Mouse (Mus musculus) heart, postnatal 0 days (tissue): ENCODE measurements at regions not wholly inside any gene's neighbourhood (a gene's known extent, or its start where the extent isn't known, plus 50 kb on each side); places are given as distances from the start of the nearest gene placed in this dataset.

ENCODE experiments used
- ATAC-seq: fragments of 200-750 bp; cut with Nextera tagmentation; 2 replicates; pipeline ENCODE4 v1.8.0; 2017; ENCODE audit warnings: low read depth, moderate number of reproducible peaks, moderate library complexity; ENCODE audit not compliant: insufficient read depth
- DNase-seq: peaks from one replicate; pipeline ENCODE4 v3.0.0-alpha.2; 2016; ENCODE audit warnings: low spot score
- H3K27ac ChIP-seq: fragments of 300-500 bp; sonication (generic); 2 replicates; pipeline ENCODE4 v1.5.1; 2014; ENCODE audit warnings: low read depth, mild to moderate bottlenecking
- H3K27me3 ChIP-seq: fragments of 300-500 bp; sonication (generic); 2 replicates; pipeline ENCODE4 v1.6.1; 2014; ENCODE audit warnings: low read length, mixed read lengths; ENCODE audit not compliant: control insufficient read depth, insufficient read depth
- H3K36me3 ChIP-seq: fragments of 300-500 bp; sonication (generic); replicated peaks from 2 replicates; pipeline ENCODE4 v1.6.1; 2014; ENCODE audit warnings: low read length, mixed read lengths; ENCODE audit not compliant: control insufficient read depth, insufficient read depth
- H3K4me1 ChIP-seq: fragments of 300-500 bp; sonication (generic); 2 replicates; pipeline ENCODE4 v1.6.1; 2014; ENCODE audit warnings: antibody characterized with exemption; ENCODE audit not compliant: control insufficient read depth, insufficient read depth
- H3K4me2 ChIP-seq: fragments of 300-500 bp; sonication (generic); 2 replicates; pipeline ENCODE4 v1.6.1; 2014; ENCODE audit warnings: low read depth, mild to moderate bottlenecking, low read length, moderate library complexity
- H3K4me3 ChIP-seq: fragments of 300-500 bp; sonication (generic); 2 replicates; pipeline ENCODE4 v1.5.1; 2014; ENCODE audit warnings: low read depth, low read length
- H3K9ac ChIP-seq: fragments of 300-500 bp; sonication (generic); replicated peaks from 2 replicates; pipeline ENCODE4 v1.6.1; 2014; ENCODE audit warnings: low read depth, low read length, mixed read lengths
- H3K9me3 ChIP-seq: fragments of 300-500 bp; sonication (generic); replicated peaks from 2 replicates; pipeline ENCODE4 v1.6.1; 2016; ENCODE audit warnings: low read length; ENCODE audit not compliant: control insufficient read depth
- CTCF ChIP-seq: IDR thresholded peaks from 2 replicates; pipeline ENCODE4 v1.5.1; 2016; ENCODE audit warnings: antibody characterized with exemption, control low read depth, low read depth
- EP300 ChIP-seq: IDR thresholded peaks from 2 replicates; pipeline ENCODE4 v1.6.1; 2016; ENCODE audit warnings: antibody characterized with exemption, low read depth
- WGBS: fragments of 180-500 bp; shearing (Covaris S2); extraction: QIAGEN DNeasy Blood & Tissue Kit; methylation state at CpG from one replicate; pipeline ENCODE4 v1.1.7; 2014; 5-methylcytosine and 5-hydroxymethylcytosine counted together

DNA sequence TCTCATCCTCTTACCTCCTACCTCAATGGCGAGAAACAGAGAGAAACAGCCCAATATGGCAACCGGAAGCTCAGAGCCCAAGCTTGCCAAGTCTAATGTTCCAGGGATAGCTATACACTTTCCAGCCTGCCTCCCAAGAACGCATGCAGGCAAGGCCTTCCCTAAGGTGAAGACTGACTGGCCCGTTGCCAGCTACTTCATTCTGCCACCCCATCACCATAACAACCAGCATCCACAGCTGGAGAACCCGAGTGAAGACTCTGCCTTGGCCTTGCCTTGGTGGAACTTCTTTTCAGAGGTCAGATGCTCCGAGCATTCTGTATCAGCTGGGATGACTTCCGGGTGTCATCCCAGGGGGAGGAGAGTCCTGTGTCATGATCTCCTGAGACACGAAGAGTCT, 130.6 kb downstream of the Vrk1 start:
- WGBS: 66% methylated on average over 8 of the region's 8 CpGs
- H3K9ac ChIP-seq: no peak overlapping the region
- no peaks in the 10 kb centered on the region for H3K9me3 ChIP-seq
- DNase-seq (no peak), ATAC-seq (no peak)
- no peaks in the 10 kb centered on the region for H3K27me3 ChIP-seq
- H3K4me3 ChIP-seq: no peak overlapping the region
- H3K27ac ChIP-seq: no peak overlapping the region
- H3K36me3 ChIP-seq: no peaks in the 10 kb centered on the region
- H3K4me1 ChIP-seq: no peaks in the 10 kb centered on the region
- H3K4me2 ChIP-seq: no peak overlapping the region
- TF ChIP-seq CTCF: no peak
- TF ChIP-seq EP300: no peak

GRCm38 (mm10) chr12:106143548-106143947, 133.5 kb downstream of the Vrk1 start:
- ATAC-seq: no peak
- Histone ChIP-seq H3K36me3 (no peaks in the 10 kb centered on the region), H3K9ac (no peak overlapping the region), H3K4me3 (no peak overlapping the region), H3K4me1 (no peaks in the 10 kb centered on the region), H3K9me3 (no peaks in the 10 kb centered on the region), H3K4me2 (no peak overlapping the region), H3K27me3 (no peaks in the 10 kb centered on the region), H3K27ac (no peak overlapping the region)
- WGBS: 63% methylated on average over 3 of the region's 3 CpGs
- TF ChIP-seq EP300: no peak
- TF ChIP-seq CTCF: no peak
- no peak for DNase-seq

DNA sequence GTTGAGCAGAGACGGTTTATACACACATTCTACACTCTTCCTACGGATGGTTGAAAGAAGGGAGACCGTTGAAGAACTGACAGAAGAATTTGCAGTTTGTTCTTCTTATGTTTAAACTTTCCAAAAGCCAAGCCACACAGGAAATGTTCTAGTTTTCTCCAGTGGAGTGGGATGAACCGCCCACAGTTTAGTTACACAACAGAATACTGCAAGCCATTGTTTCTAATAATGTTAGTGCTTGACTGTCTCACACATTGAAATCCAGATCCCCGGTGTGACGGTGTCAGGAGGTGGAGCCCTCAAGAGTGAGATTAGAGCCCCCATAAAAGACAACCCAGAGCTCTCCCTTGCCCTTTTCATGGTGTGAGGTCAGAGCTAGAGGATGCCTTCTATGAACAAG, 146.8 kb downstream of the Vrk1 start:
- Histone ChIP-seq H3K4me3 (no peak overlapping the region), H3K9me3 (no peaks in the 10 kb centered on the region), H3K4me2 (no peak overlapping the region), H3K27ac (no peak overlapping the region), H3K27me3 (peaks cover 11% of the 10 kb centered on the region; the same call in 1 of the 2 replicates), H3K4me1 (no peaks in the 10 kb centered on the region), H3K9ac (no peak overlapping the region), H3K36me3 (no peaks in the 10 kb centered on the region)
- WGBS: 59% methylated on average over 6 of the region's 6 CpGs
- TF ChIP-seq EP300 (no peak), CTCF (no peak)
- DNase-seq (no peak), ATAC-seq (no peak)

DNA sequence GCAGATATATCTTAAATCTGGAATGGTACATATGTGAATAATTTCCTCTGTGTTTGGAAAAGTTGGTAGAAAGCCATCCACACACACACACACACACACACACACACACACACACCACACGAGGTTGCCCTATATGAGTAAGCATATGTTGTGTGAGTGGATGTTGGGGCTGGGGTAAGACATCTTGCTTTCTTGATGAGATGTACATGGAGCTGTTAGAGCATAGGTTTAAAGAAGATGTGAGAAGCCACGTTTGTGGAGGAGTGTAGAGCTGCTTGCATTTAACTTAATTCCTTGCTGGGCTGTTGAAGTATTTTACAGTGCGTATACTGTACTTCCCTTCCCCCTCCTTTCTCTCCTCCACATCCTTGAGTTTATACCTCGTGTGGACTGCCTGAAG, 147.8 kb downstream of the Vrk1 start:
- ATAC-seq (no peak), DNase-seq (no peak)
- WGBS: 43% methylated on average over 4 of the region's 4 CpGs
- Histone ChIP-seq H3K9me3 (no peaks in the 10 kb centered on the region), H3K9ac (no peak overlapping the region), H3K27ac (no peak overlapping the region), H3K4me1 (no peaks in the 10 kb centered on the region), H3K27me3 (peaks cover 11% of the 10 kb centered on the region; the same call in 1 of the 2 replicates), H3K4me2 (no peak overlapping the region), H3K36me3 (no peaks in the 10 kb centered on the region), H3K4me3 (no peak overlapping the region)
- TF ChIP-seq CTCF: no peak
- no peak for TF ChIP-seq EP300

GRCm38 (mm10) chr12:106158620-106159019, 148.6 kb downstream of the Vrk1 start:
- 48% methylated on average over 14 of the region's 14 CpGs for WGBS
- H3K9me3 ChIP-seq: no peaks in the 10 kb centered on the region
- TF ChIP-seq EP300: no peak
- ATAC-seq: peak; percentile 71
- H3K4me3 ChIP-seq: no peak overlapping the region
- no peaks in the 10 kb centered on the region for H3K36me3 ChIP-seq
- no peak overlapping the region for H3K4me2 ChIP-seq
- peak; percentile 34 for DNase-seq
- no peak overlapping the region for H3K27ac ChIP-seq
- H3K4me1 ChIP-seq: no peaks in the 10 kb centered on the region
- peaks cover 11% of the 10 kb centered on the region; the same call in 1 of the 2 replicates for H3K27me3 ChIP-seq
- H3K9ac ChIP-seq: no peak overlapping the region

GRCm38 (mm10) chr12:106171301-106171700, 161.3 kb downstream of the Vrk1 start:
- DNase-seq (no peak), ATAC-seq (no peak)
- H3K4me1 ChIP-seq: no peaks in the 10 kb centered on the region
- H3K36me3 ChIP-seq: no peaks in the 10 kb centered on the region
- H3K9me3 ChIP-seq: no peaks in the 10 kb centered on the region
- H3K4me3 ChIP-seq: no peak overlapping the region
- H3K9ac ChIP-seq: no peak overlapping the region
- H3K27ac ChIP-seq: no peak overlapping the region
- H3K27me3 ChIP-seq: peaks cover 41% of the 10 kb centered on the region
- TF ChIP-seq CTCF (no peak), EP300 (no peak)
- 45% methylated on average over 5 of the region's 5 CpGs for WGBS
- H3K4me2 ChIP-seq: no peak overlapping the region
